Mouse (Mus musculus) limb, embryonic 14.5 days (tissue): Measurements from ENCODE around the gene Col23a1. TPM values are rescaled to one million over a fixed set of nuclear protein-coding genes. Genes with fewer than 3 reads are reported as not detected.

Experiments
- ATAC-seq: fragments of 200-750 bp; cut with Nextera tagmentation; 2 replicates; pipeline ENCODE4 v1.8.0; 2017; ENCODE audit warnings: low read depth, moderate number of reproducible peaks, moderate TSS enrichment; ENCODE audit not compliant: low FRiP score
- DNase-seq: peaks from one replicate; pipeline ENCODE4 v3.0.0-alpha.2; 2015; ENCODE audit warnings: low spot score
- H3K27ac ChIP-seq: fragments of 300-500 bp; sonication (generic); replicated peaks from 2 replicates; pipeline ENCODE4 v1.5.1; 2014; ENCODE audit warnings: low read depth, mild to moderate bottlenecking, low read length, moderate library complexity, mixed read lengths
- H3K27me3 ChIP-seq: fragments of 300-500 bp; sonication (generic); 2 replicates; pipeline ENCODE4 v1.6.1; 2014; ENCODE audit warnings: low read length, mixed read lengths; ENCODE audit not compliant: control insufficient read depth, insufficient read depth
- H3K36me3 ChIP-seq: fragments of 300-500 bp; sonication (generic); 2 replicates; pipeline ENCODE4 v1.6.1; 2014; ENCODE audit warnings: mild to moderate bottlenecking, low read length, moderate library complexity, mixed read lengths; ENCODE audit not compliant: control insufficient read depth, insufficient read depth
- H3K4me1 ChIP-seq: fragments of 300-500 bp; sonication (generic); 2 replicates; pipeline ENCODE4 v1.6.1; 2014; ENCODE audit warnings: antibody characterized with exemption, low read length, mixed read lengths; ENCODE audit not compliant: control insufficient read depth, insufficient read depth
- H3K4me2 ChIP-seq: fragments of 300-500 bp; sonication (generic); replicated peaks from 2 replicates; pipeline ENCODE4 v1.6.1; 2014; ENCODE audit warnings: low read depth, mild to moderate bottlenecking, low read length, moderate library complexity; ENCODE audit not compliant: severe bottlenecking
- H3K4me3 ChIP-seq: fragments of 300-500 bp; sonication (generic); replicated peaks from 2 replicates; pipeline ENCODE4 v1.5.1; 2014; ENCODE audit warnings: low read length
- H3K9ac ChIP-seq: fragments of 300-500 bp; sonication (generic); 2 replicates; pipeline ENCODE4 v1.6.1; 2014; ENCODE audit warnings: mild to moderate bottlenecking, low read depth, low read length, moderate library complexity; ENCODE audit not compliant: severe bottlenecking
- H3K9me3 ChIP-seq: fragments of 300-500 bp; sonication (generic); 2 replicates; pipeline ENCODE4 v1.6.1; 2016; ENCODE audit warnings: low read length; ENCODE audit not compliant: control insufficient read depth
- POLR2A ChIP-seq: fragments of 200-500 bp; IDR thresholded peaks from 2 replicates; pipeline ENCODE4 v1.8.0; 2012; ENCODE audit warnings: inconsistent platforms, mild to moderate bottlenecking, moderate library complexity, borderline replicate concordance; ENCODE audit not compliant: insufficient read depth, insufficient read length; ENCODE audit errors: extremely low read depth
- whole genome bisulfite sequencing: fragments of 180-500 bp; shearing (Covaris S2); extraction: QIAGEN DNeasy Blood & Tissue Kit; methylation state at CpG from one replicate; pipeline ENCODE4 v1.1.7; 2014; 5-methylcytosine and 5-hydroxymethylcytosine counted together
- polyA plus RNA-seq, 2 experiments: library from polyadenylated mRNA; depleted of rRNA in 1 of 2; stranded (reverse) in 1 of 2; unstranded in 1 of 2; fragments of >200 nt; fragmentation: Nextera tagmentation in 1 of 2; extraction: Ambion mirVana in 1 of 2; gene quantifications; 2 replicates each; pipeline versions ENCODE4 v1.2.1 to v1.2.3; 2012 to 2014

Gene Col23a1
- polyA plus RNA-seq, 2 experiments: 28.0 to 29.4 TPM

DNA sequence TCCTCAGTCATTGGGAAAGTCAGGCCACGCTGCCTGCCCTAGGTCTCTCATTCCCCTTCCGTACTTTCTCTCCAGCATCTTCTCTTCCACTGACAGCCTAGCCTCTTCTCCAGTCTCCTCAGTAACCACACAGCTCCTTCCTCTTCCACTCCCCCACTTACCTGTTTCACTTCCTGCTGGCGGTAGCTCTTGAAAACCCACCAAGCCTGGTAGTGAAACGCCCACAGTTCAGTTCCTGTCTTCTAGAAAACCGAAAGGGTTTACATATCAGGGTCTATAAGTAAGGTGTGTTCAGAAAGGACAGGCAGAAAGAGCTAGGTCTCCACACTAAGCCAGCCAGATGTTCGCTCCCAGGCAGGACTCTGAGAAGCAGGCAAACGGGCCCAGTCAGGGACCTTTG is 287.9 kb downstream of the Col23a1 start:
- 81% methylated on average over 7 of the region's 7 CpGs for WGBS
- Histone ChIP-seq H3K9ac (no peak overlapping the region), H3K9me3 (no peaks in the 10 kb centered on the region), H3K36me3 (0 out of 2 replicates have a peak, but pooled peaks cover 9% of the 10 kb centered on the region), H3K4me3 (no peak overlapping the region), H3K4me2 (no peak overlapping the region), H3K27me3 (no peaks in the 10 kb centered on the region), H3K27ac (no peak overlapping the region), H3K4me1 (no peaks in the 10 kb centered on the region)
- TF ChIP-seq POLR2A: no peak
- DNase-seq: no peak
- no peak for ATAC-seq

DNA sequence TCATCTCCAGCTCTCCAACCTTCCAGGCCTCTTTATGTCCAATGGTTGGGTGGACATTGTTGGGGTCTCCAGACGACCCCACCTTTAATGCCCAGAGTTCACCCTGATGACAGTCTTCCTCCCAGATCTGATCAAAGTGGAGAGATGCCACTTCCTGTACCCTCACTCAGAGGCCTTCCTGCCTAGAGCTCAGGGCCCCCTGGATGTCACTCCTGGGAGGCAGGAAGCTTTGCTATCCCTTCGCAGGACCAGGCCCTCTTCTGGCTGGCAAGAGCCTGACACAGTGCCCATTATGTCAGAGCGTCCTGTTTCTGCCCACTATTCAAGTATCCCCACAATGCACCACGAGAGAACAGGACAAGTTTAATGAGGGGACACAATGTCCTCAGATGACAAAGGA is 289.3 kb downstream of the Col23a1 start:
- H3K9ac ChIP-seq: no peak overlapping the region
- TF ChIP-seq POLR2A: no peak
- H3K4me1 ChIP-seq: no peaks in the 10 kb centered on the region; the same call in 1 of the 2 replicates
- H3K4me3 ChIP-seq: no peak overlapping the region
- H3K27ac ChIP-seq: no peak overlapping the region
- H3K9me3 ChIP-seq: no peaks in the 10 kb centered on the region
- no peak overlapping the region for H3K4me2 ChIP-seq
- no peak for DNase-seq
- 72% methylated on average over 4 of the region's 4 CpGs for WGBS
- 0 out of 2 replicates have a peak, but pooled peaks cover 3% of the 10 kb centered on the region for H3K36me3 ChIP-seq
- no peaks in the 10 kb centered on the region for H3K27me3 ChIP-seq
- no peak for ATAC-seq

DNA sequence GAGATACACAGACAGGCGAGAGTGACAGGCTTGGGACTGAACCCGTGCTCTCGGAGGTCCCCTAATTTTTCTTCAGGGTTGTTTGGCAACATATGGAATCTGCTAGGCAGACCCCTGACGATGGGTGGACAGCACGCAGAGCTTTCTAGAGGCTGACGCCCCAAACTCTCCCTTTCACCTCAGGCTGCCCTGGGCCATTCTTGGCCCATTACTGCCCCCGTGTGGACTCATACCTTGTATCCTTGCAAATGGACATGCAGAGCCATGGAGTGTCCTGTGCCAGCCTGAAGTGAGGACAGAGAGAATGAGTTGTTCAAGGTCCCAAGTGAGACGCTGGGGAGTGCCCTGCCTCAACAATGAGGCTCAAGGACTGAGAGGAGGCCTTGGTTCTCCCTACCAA is 293.0 kb downstream of the Col23a1 start:
- Histone ChIP-seq H3K27ac (no peak overlapping the region), H3K4me3 (no peak overlapping the region), H3K36me3 (peaks cover 20% of the 10 kb centered on the region), H3K9me3 (no peaks in the 10 kb centered on the region), H3K27me3 (no peaks in the 10 kb centered on the region), H3K4me1 (peaks cover 8% of the 10 kb centered on the region), H3K9ac (no peak overlapping the region), H3K4me2 (no peak overlapping the region)
- DNase-seq (peak; percentile 71), ATAC-seq (no peak)
- WGBS: 20% methylated on average over 8 of the region's 8 CpGs
- TF ChIP-seq POLR2A: no peak

DNA sequence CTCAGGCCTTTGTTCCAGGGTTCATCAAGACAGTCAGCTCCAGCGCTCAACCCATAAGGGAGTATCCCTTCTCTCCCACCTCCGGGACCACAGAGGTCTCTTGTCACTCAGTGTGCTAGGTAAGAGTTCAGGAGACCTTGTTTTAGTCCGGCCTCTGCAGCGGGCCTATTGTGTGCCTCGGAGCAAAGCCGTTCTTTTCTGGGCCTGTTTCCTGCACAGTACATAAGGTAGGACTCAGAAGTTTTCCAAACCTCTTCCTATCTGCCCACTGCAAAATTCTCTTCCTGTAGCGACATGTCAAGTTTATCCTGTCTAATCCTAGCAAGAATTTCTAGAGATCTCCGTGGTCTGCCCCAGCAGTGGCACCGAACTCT is 294.3 kb downstream of the Col23a1 start:
- DNase-seq (no peak), ATAC-seq (no peak)
- Histone ChIP-seq H3K4me1 (peaks cover 8% of the 10 kb centered on the region), H3K9ac (peak overlapping the region; percentile 86), H3K9me3 (no peaks in the 10 kb centered on the region), H3K4me2 (peak overlapping the region; percentile 85), H3K4me3 (peak overlapping the region; percentile 65), H3K27ac (peak overlapping the region; percentile 92), H3K36me3 (peaks cover 33% of the 10 kb centered on the region), H3K27me3 (no peaks in the 10 kb centered on the region)
- WGBS: 19% methylated on average over 9 of the region's 9 CpGs
- no peak for TF ChIP-seq POLR2A

DNA sequence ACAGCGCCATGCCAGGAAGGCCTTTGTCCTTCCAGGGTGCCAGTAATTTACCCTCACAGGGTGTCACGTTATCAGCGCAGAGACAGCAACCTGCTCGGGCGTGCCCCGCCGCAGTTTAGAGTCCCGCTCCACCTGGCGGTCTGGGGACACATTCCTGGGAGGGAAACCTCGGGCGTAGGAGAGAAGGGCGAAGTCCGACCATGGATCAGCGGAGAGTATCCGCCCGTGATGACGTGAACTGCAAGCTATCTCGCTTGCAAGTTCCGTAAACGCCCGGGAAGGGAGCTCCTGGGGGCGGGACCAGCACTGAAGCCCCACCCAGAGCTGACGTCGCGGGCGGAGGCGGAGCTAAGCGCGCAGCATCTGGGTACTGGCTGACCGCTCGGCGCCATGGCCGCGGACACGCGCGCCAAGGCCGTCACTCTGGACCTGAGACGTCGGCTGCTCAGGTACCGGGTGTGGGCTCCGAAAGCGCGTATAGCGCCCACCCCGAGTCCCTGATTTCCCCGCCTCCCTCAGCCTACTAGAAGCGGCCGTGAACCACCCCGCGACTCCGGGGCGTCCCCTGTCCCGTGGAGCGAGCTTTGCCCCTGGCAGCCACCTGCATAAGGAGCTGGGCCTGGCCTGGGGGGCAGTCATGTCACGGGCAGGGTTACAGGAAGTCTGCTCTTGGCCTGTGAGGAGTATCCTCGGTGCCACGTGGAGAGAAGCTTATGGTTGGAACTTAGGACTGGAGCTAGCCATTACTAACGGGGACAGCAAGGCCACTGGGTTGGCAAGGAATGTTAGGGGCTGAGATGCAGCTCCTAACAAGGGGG is 294.9 kb downstream of the Col23a1 start, which contains the start of gene Phykpl:
Gene Phykpl (plus strand): TSS at position 327 of the 818 bp plus-strand sequence.
- Histone ChIP-seq H3K36me3 (peaks cover 38% of the 10 kb centered on the region), H3K4me2 (peak within 1 kb of the TSS; percentile 85)
- WGBS: under 1% methylated on average over 52 of the region's 59 CpGs

More for the DNA sequence above, 294.9 kb downstream of the Col23a1 start, which contains the start of gene Phykpl:
- TF ChIP-seq POLR2A: peak; percentile 83; the same call in 1 of the 2 replicates
- Histone ChIP-seq H3K9ac (peak within 1 kb of the TSS; percentile 86), H3K27ac (peak within 1 kb of the TSS; percentile 92), H3K27me3 (no peaks in the 10 kb centered on the region), H3K4me1 (peaks cover 8% of the 10 kb centered on the region), H3K9me3 (no peaks in the 10 kb centered on the region), H3K4me3 (peak within 1 kb of the TSS; percentile 65)
- ATAC-seq (peak; percentile 95), DNase-seq (peak; percentile 96)
